ENCODE assay signal across 9 mouse cellular contexts in the genomic region with DNA sequence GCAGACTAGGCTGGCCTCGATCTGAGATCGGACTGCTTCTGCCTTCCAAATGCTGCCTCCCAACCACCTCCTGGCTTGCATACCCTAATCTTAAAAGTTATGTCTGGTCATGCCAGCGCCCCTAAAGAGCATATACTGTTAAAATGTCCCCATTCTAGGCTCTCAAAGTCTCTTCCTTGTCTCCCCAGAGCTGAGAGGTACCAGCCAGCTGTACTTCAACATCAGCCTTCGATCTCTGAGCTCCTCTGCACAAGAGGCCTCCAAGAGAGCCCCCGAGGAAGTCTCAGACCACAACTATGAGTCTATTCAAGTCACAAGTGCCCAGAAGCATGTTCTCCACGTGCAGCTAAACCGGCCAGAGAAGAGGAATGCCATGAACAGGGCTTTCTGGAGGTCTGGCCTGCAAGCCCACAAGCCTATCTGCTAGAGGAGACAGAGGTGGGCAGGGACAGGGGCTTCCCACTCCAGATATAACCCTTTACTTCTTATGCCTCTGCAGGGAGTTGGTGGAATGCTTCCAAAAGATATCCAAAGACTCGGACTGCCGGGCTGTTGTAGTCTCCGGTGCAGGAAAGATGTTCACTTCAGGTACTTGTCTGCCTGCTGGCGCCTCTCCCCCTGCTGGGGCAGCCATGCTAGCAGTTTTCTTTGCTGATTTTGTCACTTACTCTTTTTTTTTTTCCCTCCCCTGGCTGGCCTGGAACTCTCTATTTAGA. TPM values are rescaled to one million over a fixed set of nuclear protein-coding genes. Genes with fewer than 3 reads are reported as not detected.
DNase-seq lines count a peak whose midpoint lies in the region; ATAC-seq lines count a peak whose summit lies in the region.
"Had no signal": no experiment of that assay in that cellular context is flagged by ENCODE, and none has a peak within 500 bp of the region (broad histone marks: within the 10 kb centered on the region; RNA-seq: fewer than 3 reads in every experiment).

No protein-coding gene starts in this region.

- DNase-seq in embryo, embryonic 10 days (ENCODE audit: low spot score) = peak; percentile 25
- no peak for DNase-seq in embryo, embryonic 10.5 days (ENCODE audit: low spot score)
- peak; percentile 38 to 44 for DNase-seq in adrenal gland, postnatal 36 days
- DNase-seq in kidney, postnatal 36 days = peak; percentile 50 to 62
- DNase-seq in midbrain, embryonic 10.5 days (ENCODE audit: low spot score) = no peak
- DNase-seq in yolk sac, embryonic 10.5 days (ENCODE audit: low spot score) = peak; percentile 43
- DNase-seq in retina, postnatal 1 day = no peak

- peak overlapping the region; percentile 66 for H3K4me2 ChIP-seq in heart, embryonic 12.5 days

- H3K36me3 ChIP-seq in heart, embryonic 12.5 days = peaks cover 44% of the 10 kb centered on the region
- peaks cover 45% of the 10 kb centered on the region for H3K36me3 ChIP-seq in midbrain, embryonic 10.5 days

- WGBS in heart, embryonic 12.5 days = 29% methylated on average over 11 of the region's 11 CpGs
- 73% methylated on average over 11 of the region's 11 CpGs for WGBS in midbrain, embryonic 10.5 days

- peak overlapping the region; percentile 78 for H3K27ac ChIP-seq in heart, embryonic 12.5 days (ENCODE audit: poor library complexity, severe bottlenecking)
- H3K27ac ChIP-seq in midbrain, embryonic 10.5 days (replicated peaks) = peak overlapping the region; percentile 85

- H3K9ac ChIP-seq in heart, embryonic 12.5 days = peak overlapping the region; percentile 71

- H3K4me3 ChIP-seq in heart, embryonic 12.5 days = peak overlapping the region; percentile 53
- H3K4me3 ChIP-seq in midbrain, embryonic 10.5 days = peak overlapping the region; percentile 52

- no peak for ATAC-seq in heart, embryonic 12.5 days (ENCODE audit: insufficient number of reproducible peaks, low FRiP score)

- H3K9me3 ChIP-seq in heart, embryonic 12.5 days (replicated peaks) = no peaks in the 10 kb centered on the region
- H3K9me3 ChIP-seq in midbrain, embryonic 10.5 days (replicated peaks) = peaks cover 7% of the 10 kb centered on the region; the same call in 1 of the 2 replicates

- peaks cover 25% of the 10 kb centered on the region for H3K4me1 ChIP-seq in heart, embryonic 12.5 days (replicated peaks)
- peaks cover 34% of the 10 kb centered on the region for H3K4me1 ChIP-seq in midbrain, embryonic 10.5 days

- H3K27me3 ChIP-seq in heart, embryonic 12.5 days (replicated peaks) = no peaks in the 10 kb centered on the region
- H3K27me3 ChIP-seq in midbrain, embryonic 10.5 days (ENCODE audit: low read depth, poor library complexity, severe bottlenecking) = no peaks in the 10 kb centered on the region

RNA-seq across cellular contexts. Expression of a gene that starts 0.8 kb away (rescaled TPM):
- total RNA-seq in adrenal gland, postnatal 36 days (2021) = 100 to 1,000 TPM; 543 to 577 TPM
- 137 and 142 TPM in 2 replicates for polyA plus RNA-seq in heart, embryonic 12.5 days (2016; fragmentation: Nextera tagmentation; extraction: Ambion mirVana)
- polyA plus RNA-seq in midbrain, embryonic 10.5 days (2016; fragmentation: Nextera tagmentation; extraction: Ambion mirVana) = 85.1 and 94.5 TPM in 2 replicates

RNA-seq across cellular contexts. Expression of a gene that starts 7.8 kb away (rescaled TPM):
- total RNA-seq in adrenal gland, postnatal 36 days (2021) = 10 to 100 TPM; 11.3 to 12.7 TPM
- 4.2 and 4.4 TPM in 2 replicates for polyA plus RNA-seq in heart, embryonic 12.5 days (2016; fragmentation: Nextera tagmentation; extraction: Ambion mirVana)
- polyA plus RNA-seq in midbrain, embryonic 10.5 days (2016; fragmentation: Nextera tagmentation; extraction: Ambion mirVana) = 3.1 and 3.7 TPM in 2 replicates

RNA-seq across cellular contexts. Expression of a gene that starts 17.5 kb away (rescaled TPM):
- total RNA-seq in adrenal gland, postnatal 36 days (2021) = 100 to 1,000 TPM; 415 to 420 TPM
- 218 and 232 TPM in 2 replicates for polyA plus RNA-seq in heart, embryonic 12.5 days (2016; fragmentation: Nextera tagmentation; extraction: Ambion mirVana)
- 279 and 293 TPM in 2 replicates for polyA plus RNA-seq in midbrain, embryonic 10.5 days (2016; fragmentation: Nextera tagmentation; extraction: Ambion mirVana)

RNA-seq across cellular contexts. Expression of a gene that starts 37.1 kb away (rescaled TPM):
- 1 to 10 TPM; 2.5 to 2.8 TPM for total RNA-seq in adrenal gland, postnatal 36 days (2021)
- 2.7 and 2.8 TPM in 2 replicates for polyA plus RNA-seq in heart, embryonic 12.5 days (2016; fragmentation: Nextera tagmentation; extraction: Ambion mirVana)
- polyA plus RNA-seq in midbrain, embryonic 10.5 days (2016; fragmentation: Nextera tagmentation; extraction: Ambion mirVana) = 3.5 and 4.0 TPM in 2 replicates

RNA-seq across cellular contexts. Expression of a gene that starts 37.8 kb away (rescaled TPM):
- total RNA-seq in adrenal gland, postnatal 36 days (2021) = under 1 TPM; 0.72 to 0.86 TPM
- polyA plus RNA-seq in heart, embryonic 12.5 days (2016; fragmentation: Nextera tagmentation; extraction: Ambion mirVana) = 1.1 and 1.3 TPM in 2 replicates
- 0.62 and 0.85 TPM in 2 replicates for polyA plus RNA-seq in midbrain, embryonic 10.5 days (2016; fragmentation: Nextera tagmentation; extraction: Ambion mirVana)
- total RNA-seq: layer of hippocampus, postnatal 36 days had no signal

Comparison
In these comparisons a context has a peak if more than half of its experiments do, and no peak if none do; other contexts are left out.
1. DNase-seq: peak in embryo, embryonic 10 days (single experiment), adrenal gland, postnatal 36 days (2 of 2), kidney, postnatal 36 days (2 of 2) and yolk sac, embryonic 10.5 days (single experiment); none in embryo, embryonic 10.5 days (single experiment), midbrain, embryonic 10.5 days (single experiment) and retina, postnatal 1 day (single experiment).